Mouse (Mus musculus): ENCODE measurements at regions not wholly inside any gene's neighbourhood (a gene's known extent, or its start where the extent isn't known, plus 50 kb on each side); places are given as distances from the start of the nearest gene placed in this dataset.

GRCm38 (mm10) chr1:105169455-105170113 lies 186.9 kb downstream of the Rnf152 start:
- no peaks in the 10 kb centered on the region for H3K79me2 ChIP-seq (ENCODE audit: control insufficient read depth, insufficient read depth)
- no peaks in the 10 kb centered on the region for H3K36me3 ChIP-seq (ENCODE audit: control insufficient read depth, insufficient read depth)
- no peak for TF ChIP-seq FOSL1 (IDR thresholded peaks at IDR 0.05; ENCODE audit: insufficient read depth, low read length, poor library complexity, severe bottlenecking)
- TF ChIP-seq MYOG (IDR thresholded peaks at IDR 0.05; ENCODE audit: control insufficient read depth, extremely low read depth, insufficient read length): no peak
- TF ChIP-seq CTCF (IDR thresholded peaks at IDR 0.05; ENCODE audit: control insufficient read depth, insufficient read depth, insufficient read length): no peak
- no peak for TF ChIP-seq MYOD1 (IDR thresholded peaks at IDR 0.05; ENCODE audit: control insufficient read depth, insufficient read length, low read depth)
- no peak for TF ChIP-seq USF1 (IDR thresholded peaks at IDR 0.05; ENCODE audit: low read depth)
- TF ChIP-seq MAX (IDR thresholded peaks at IDR 0.05): no peak
- no peak for TF ChIP-seq CEBPB (IDR thresholded peaks at IDR 0.05; ENCODE audit: low read depth)
- no peak overlapping the region for H3ac ChIP-seq (ENCODE audit: control insufficient read depth, insufficient read length, low read depth)
- H3K79me3 ChIP-seq (ENCODE audit: low read depth): no peaks in the 10 kb centered on the region
- no peak overlapping the region for H3K4me3 ChIP-seq (ENCODE audit: insufficient read depth, poor library complexity, severe bottlenecking)
- no peaks in the 10 kb centered on the region for H3K27me3 ChIP-seq (ENCODE audit: control insufficient read depth, insufficient read depth, insufficient read length)

GRCm38 (mm10) chr1:105168808-105169207 lies 187.7 kb downstream of the Rnf152 start:
- Histone ChIP-seq H3K79me3 (ENCODE audit: low read depth) (no peaks in the 10 kb centered on the region), H3ac (ENCODE audit: control insufficient read depth, insufficient read length, low read depth) (no peak overlapping the region), H3K36me3 (ENCODE audit: control insufficient read depth, insufficient read depth) (no peaks in the 10 kb centered on the region), H3K27me3 (ENCODE audit: control insufficient read depth, insufficient read depth, insufficient read length) (no peaks in the 10 kb centered on the region), H3K79me2 (ENCODE audit: control insufficient read depth, insufficient read depth) (no peaks in the 10 kb centered on the region), H3K4me3 (ENCODE audit: insufficient read depth, poor library complexity, severe bottlenecking) (no peak overlapping the region)
- TF ChIP-seq CTCF (IDR thresholded peaks at IDR 0.05; ENCODE audit: control insufficient read depth, insufficient read depth, insufficient read length) (no peak), FOSL1 (IDR thresholded peaks at IDR 0.05; ENCODE audit: insufficient read depth, low read length, poor library complexity, severe bottlenecking) (no peak), CEBPB (IDR thresholded peaks at IDR 0.05; ENCODE audit: low read depth) (no peak), MYOG (IDR thresholded peaks at IDR 0.05; ENCODE audit: control insufficient read depth, extremely low read depth, insufficient read length) (no peak), USF1 (IDR thresholded peaks at IDR 0.05; ENCODE audit: low read depth) (no peak), MYOD1 (IDR thresholded peaks at IDR 0.05; ENCODE audit: control insufficient read depth, insufficient read length, low read depth) (no peak), MAX (IDR thresholded peaks at IDR 0.05) (no peak)

GRCm38 (mm10) chr1:105157459-105158124 lies 198.9 kb downstream of the Rnf152 start:
- H3ac ChIP-seq (ENCODE audit: control insufficient read depth, insufficient read length, low read depth): no peak overlapping the region
- no peaks in the 10 kb centered on the region for H3K79me2 ChIP-seq (ENCODE audit: control insufficient read depth, insufficient read depth)
- H3K36me3 ChIP-seq (ENCODE audit: control insufficient read depth, insufficient read depth): no peaks in the 10 kb centered on the region
- H3K79me3 ChIP-seq (ENCODE audit: low read depth): no peaks in the 10 kb centered on the region
- H3K4me3 ChIP-seq (ENCODE audit: insufficient read depth, poor library complexity, severe bottlenecking): no peak overlapping the region
- H3K27me3 ChIP-seq (ENCODE audit: control insufficient read depth, insufficient read depth, insufficient read length): no peaks in the 10 kb centered on the region
- TF ChIP-seq FOSL1 (IDR thresholded peaks at IDR 0.05; ENCODE audit: insufficient read depth, low read length, poor library complexity, severe bottlenecking): no peak
- no peak for TF ChIP-seq MYOD1 (IDR thresholded peaks at IDR 0.05; ENCODE audit: control insufficient read depth, insufficient read length, low read depth)
- TF ChIP-seq MAX (IDR thresholded peaks at IDR 0.05): no peak
- no peak for TF ChIP-seq CTCF (IDR thresholded peaks at IDR 0.05; ENCODE audit: control insufficient read depth, insufficient read depth, insufficient read length)
- TF ChIP-seq CEBPB (IDR thresholded peaks at IDR 0.05; ENCODE audit: low read depth): no peak
- no peak for TF ChIP-seq USF1 (IDR thresholded peaks at IDR 0.05; ENCODE audit: low read depth)
- TF ChIP-seq MYOG (IDR thresholded peaks at IDR 0.05; ENCODE audit: control insufficient read depth, extremely low read depth, insufficient read length): no peak

DNA sequence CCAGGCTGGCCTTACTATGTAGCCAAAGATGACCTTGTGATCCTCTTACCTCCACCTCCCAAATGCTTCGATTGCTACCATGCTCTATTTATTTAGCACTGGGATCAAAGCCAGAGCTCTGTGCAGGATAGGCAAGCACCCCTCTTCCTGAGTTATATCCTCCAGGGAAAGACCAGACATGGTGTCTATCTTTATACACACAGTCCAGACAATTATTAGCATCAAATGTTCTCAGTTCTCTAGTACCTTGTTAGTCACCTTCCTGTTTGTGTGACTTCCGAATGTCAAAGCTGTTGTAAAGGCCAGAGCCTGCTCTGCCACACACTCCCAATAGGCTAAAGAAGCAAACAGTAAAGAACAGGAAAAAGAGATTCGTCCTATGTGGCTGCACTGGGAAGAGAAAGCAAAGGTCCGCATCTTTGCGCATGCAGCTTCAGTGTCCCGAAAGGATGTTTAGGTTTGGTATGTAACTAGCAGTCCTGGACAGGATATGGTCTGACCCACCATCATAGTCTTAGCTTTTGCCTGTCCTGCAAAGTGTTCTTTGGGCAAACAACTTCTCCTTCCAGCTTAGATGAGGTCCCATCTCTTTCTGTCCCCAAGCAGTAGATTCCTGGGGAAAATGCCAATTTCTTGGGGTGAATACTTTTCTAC lies 204.2 kb downstream of the Rnf152 start:
- no peaks in the 10 kb centered on the region for H3K79me2 ChIP-seq (ENCODE audit: control insufficient read depth, insufficient read depth)
- H3K79me3 ChIP-seq (ENCODE audit: low read depth): no peaks in the 10 kb centered on the region
- no peaks in the 10 kb centered on the region for H3K27me3 ChIP-seq (ENCODE audit: control insufficient read depth, insufficient read depth, insufficient read length)
- no peak overlapping the region for H3K4me3 ChIP-seq (ENCODE audit: insufficient read depth, poor library complexity, severe bottlenecking)
- H3ac ChIP-seq (ENCODE audit: control insufficient read depth, insufficient read length, low read depth): no peak overlapping the region
- no peaks in the 10 kb centered on the region for H3K36me3 ChIP-seq (ENCODE audit: control insufficient read depth, insufficient read depth)
- TF ChIP-seq CEBPB (IDR thresholded peaks at IDR 0.05; ENCODE audit: low read depth): no peak
- TF ChIP-seq MAX (IDR thresholded peaks at IDR 0.05): no peak
- TF ChIP-seq MYOG (IDR thresholded peaks at IDR 0.05; ENCODE audit: control insufficient read depth, extremely low read depth, insufficient read length): no peak
- no peak for TF ChIP-seq FOSL1 (IDR thresholded peaks at IDR 0.05; ENCODE audit: insufficient read depth, low read length, poor library complexity, severe bottlenecking)
- TF ChIP-seq USF1 (IDR thresholded peaks at IDR 0.05; ENCODE audit: low read depth): no peak
- no peak for TF ChIP-seq CTCF (IDR thresholded peaks at IDR 0.05; ENCODE audit: control insufficient read depth, insufficient read depth, insufficient read length)
- no peak for TF ChIP-seq MYOD1 (IDR thresholded peaks at IDR 0.05; ENCODE audit: control insufficient read depth, insufficient read length, low read depth)

- Histone ChIP-seq H3K79me2 (ENCODE audit: control insufficient read depth, insufficient read depth) (no peaks in the 10 kb centered on the region), H3K4me3 (ENCODE audit: insufficient read depth, poor library complexity, severe bottlenecking) (no peak overlapping the region), H3K36me3 (ENCODE audit: control insufficient read depth, insufficient read depth) (no peaks in the 10 kb centered on the region), H3ac (ENCODE audit: control insufficient read depth, insufficient read length, low read depth) (no peak overlapping the region), H3K27me3 (ENCODE audit: control insufficient read depth, insufficient read depth, insufficient read length) (no peaks in the 10 kb centered on the region), H3K79me3 (ENCODE audit: low read depth) (no peaks in the 10 kb centered on the region)
- TF ChIP-seq USF1 (IDR thresholded peaks at IDR 0.05; ENCODE audit: low read depth): no peak
- no peak for TF ChIP-seq MAX (IDR thresholded peaks at IDR 0.05)
- TF ChIP-seq FOSL1 (IDR thresholded peaks at IDR 0.05; ENCODE audit: insufficient read depth, low read length, poor library complexity, severe bottlenecking): no peak
- no peak for TF ChIP-seq MYOG (IDR thresholded peaks at IDR 0.05; ENCODE audit: control insufficient read depth, extremely low read depth, insufficient read length)
- TF ChIP-seq MYOD1 (IDR thresholded peaks at IDR 0.05; ENCODE audit: control insufficient read depth, insufficient read length, low read depth): no peak
- TF ChIP-seq CTCF (IDR thresholded peaks at IDR 0.05; ENCODE audit: control insufficient read depth, insufficient read depth, insufficient read length): no peak
- no peak for TF ChIP-seq CEBPB (IDR thresholded peaks at IDR 0.05; ENCODE audit: low read depth)
Observed at GRCm38 (mm10) chr1:105151466-105151846, 205.1 kb downstream of the Rnf152 start.
